Mouse (Mus musculus) lung, adult 18-20 months (tissue): Measurements from ENCODE around the gene Guca1b.

Experiments used
- DNase-seq, 2 experiments: peaks; one replicate each; pipeline ENCODE4 v3.0.0; 2022; ENCODE audit warnings: mixed read lengths in 2 of 2

Gene Guca1b

GRCm38 (mm10) chr17:47385145-47385544 lies at the start of gene Guca1b:
Gene Guca1b, plus strand, starts transcription at chr17:47385393.
- DNase-seq, result no peak

- DNase-seq, result no peak
Observed at GRCm38 (mm10) chr17:47343121-47343520, 42.1 kb upstream of the Guca1b start.

GRCm38 (mm10) chr17:47349721-47350319 lies 35.4 kb upstream of the Guca1b start:
- no peak for DNase-seq

- DNase-seq, result peak; percentile 20 to 35
Observed at GRCm38 (mm10) chr17:47359964-47360363, 25.2 kb upstream of the Guca1b start.

- DNase-seq, result no peak
Observed at GRCm38 (mm10) chr17:47361343-47361742, 23.9 kb upstream of the Guca1b start.

- peak; percentile 83 to 90 for DNase-seq
Observed at GRCm38 (mm10) chr17:47368401-47369086, 16.6 kb upstream of the Guca1b start, which contains the start of gene Mrps10. Gene Mrps10, plus strand, starts transcription at chr17:47368887.

- peak in 1 of 2 experiments; percentile 6 for DNase-seq
Observed at GRCm38 (mm10) chr17:47369087-47369443, 16.1 kb upstream of the Guca1b start.

GRCm38 (mm10) chr17:47371451-47371850 lies 13.7 kb upstream of the Guca1b start:
- peak; percentile 26 to 60 for DNase-seq

GRCm38 (mm10) chr17:47373991-47374390 lies 11.2 kb upstream of the Guca1b start:
- DNase-seq, result no peak

- no peak for DNase-seq
Observed at GRCm38 (mm10) chr17:47376779-47377280, 8.4 kb upstream of the Guca1b start.

- no peak for DNase-seq
Observed at GRCm38 (mm10) chr17:47378133-47378532, 7.1 kb upstream of the Guca1b start.

GRCm38 (mm10) chr17:47381917-47382316 lies 3.3 kb upstream of the Guca1b start:
- no peak for DNase-seq

- peak in 1 of 2 experiments; percentile 14 for DNase-seq
Observed at GRCm38 (mm10) chr17:47383266-47383665, 1.9 kb upstream of the Guca1b start.

GRCm38 (mm10) chr17:47384064-47384463 lies 1.1 kb upstream of the Guca1b start:
- DNase-seq, result no peak

- peak; percentile 52 to 57 for DNase-seq
Observed at GRCm38 (mm10) chr17:47386649-47387048, 1.5 kb downstream of the Guca1b start.

- DNase-seq, result peak in 1 of 2 experiments; percentile 19
Observed at GRCm38 (mm10) chr17:47394223-47394869, 9.2 kb downstream of the Guca1b start.

- DNase-seq, result peak; percentile 68 to 70
Observed at GRCm38 (mm10) chr17:47395376-47395913, 10.3 kb downstream of the Guca1b start.

GRCm38 (mm10) chr17:47399091-47399490 lies 13.9 kb downstream of the Guca1b start:
- DNase-seq, result no peak

- DNase-seq, result no peak
Observed at GRCm38 (mm10) chr17:47400451-47400850, 15.3 kb downstream of the Guca1b start, which contains the start of gene Guca1a. Gene Guca1a, minus strand, starts transcription at chr17:47400584.

- no peak for DNase-seq
Observed at GRCm38 (mm10) chr17:47407717-47408557, 22.7 kb downstream of the Guca1b start.

- DNase-seq, result peak; percentile 61 to 73
Observed at GRCm38 (mm10) chr17:47408558-47408898, 23.3 kb downstream of the Guca1b start.
